Mouse (Mus musculus): ENCODE measurements at regions not wholly inside any gene's neighbourhood (a gene's known extent, or its start where the extent isn't known, plus 50 kb on each side); places are given as distances from the start of the nearest gene placed in this dataset.

DNA sequence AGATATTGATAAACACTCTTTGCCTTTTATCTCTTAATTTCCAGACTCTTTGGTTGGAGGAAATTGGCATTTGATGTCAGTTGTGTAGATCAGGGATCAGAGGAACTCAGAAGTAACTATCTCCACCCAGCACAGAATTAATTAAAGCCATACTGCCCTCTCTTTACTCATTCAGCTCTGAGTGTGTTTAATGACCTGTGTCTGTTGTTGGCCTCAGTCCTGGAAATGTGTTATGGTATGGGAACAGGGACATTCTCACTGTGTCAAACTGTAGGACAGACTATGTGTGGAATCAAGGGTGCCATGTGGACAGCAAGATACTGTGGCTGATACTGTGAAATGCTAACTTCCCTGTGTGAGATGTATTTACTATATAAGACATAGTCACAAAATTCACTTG is 151.3 kb upstream of the Nrp1 start:
- Histone ChIP-seq H3K4me3 (no peak overlapping the region), H3K27ac (no peak overlapping the region)
- DNase-seq (ENCODE audit: low spot score in 2 of 2), result no peak
- no peak for TF ChIP-seq CTCF (conservative IDR thresholded peaks at IDR 0.05)

DNA sequence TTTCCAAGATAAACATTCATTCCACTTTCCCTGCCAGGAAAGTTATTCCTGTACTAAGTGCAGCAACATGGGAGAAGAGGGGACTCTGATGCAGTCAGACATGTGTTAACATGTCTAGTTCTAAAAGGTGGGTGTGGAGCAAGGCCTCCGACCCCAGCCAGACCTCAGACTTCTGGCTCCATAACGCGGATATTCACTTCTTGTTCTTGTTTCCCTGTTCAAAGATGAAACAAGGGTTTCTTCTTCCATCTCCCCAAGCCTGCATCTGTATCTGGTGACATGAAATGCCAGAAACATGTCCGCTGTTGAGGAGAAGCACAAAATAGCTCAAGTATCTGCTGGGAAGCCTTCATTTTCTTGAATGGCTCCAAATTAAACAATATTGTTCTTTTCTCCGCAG is 147.6 kb upstream of the Nrp1 start:
- DNase-seq (ENCODE audit: low spot score in 2 of 2), result no peak
- no peak overlapping the region for H3K27ac ChIP-seq
- no peak for TF ChIP-seq CTCF (conservative IDR thresholded peaks at IDR 0.05)
- no peak overlapping the region for H3K4me3 ChIP-seq

DNA sequence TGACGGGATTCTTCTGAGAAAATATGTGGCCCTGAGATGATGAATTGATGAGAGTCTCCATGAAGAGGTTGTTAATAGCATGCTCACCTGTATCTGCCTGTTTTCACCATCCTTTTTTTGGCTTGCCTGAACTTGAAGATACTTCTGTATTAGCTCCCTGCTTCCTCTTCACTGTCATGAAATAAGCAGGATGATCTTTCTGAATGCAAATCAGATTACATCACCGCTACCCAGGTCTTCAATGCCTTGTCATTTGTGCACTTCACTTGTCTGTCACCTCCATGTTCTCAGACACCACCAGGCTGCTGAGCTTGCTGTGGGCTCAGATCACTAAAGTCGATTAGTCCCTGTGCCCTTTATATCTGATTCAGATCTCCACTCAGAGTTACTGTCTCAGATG is 146.2 kb upstream of the Nrp1 start:
- no peak for TF ChIP-seq CTCF (conservative IDR thresholded peaks at IDR 0.05)
- Histone ChIP-seq H3K4me3 (no peak overlapping the region), H3K27ac (no peak overlapping the region)
- no peak for DNase-seq (ENCODE audit: low spot score in 2 of 2)

- no peak for DNase-seq (ENCODE audit: low spot score in 2 of 2)
- Histone ChIP-seq H3K27ac (no peak overlapping the region), H3K4me3 (no peak overlapping the region)
- no peak for TF ChIP-seq CTCF (conservative IDR thresholded peaks at IDR 0.05)
Observed at GRCm38 (mm10) chr8:128214256-128214655, 144.1 kb upstream of the Nrp1 start.

DNA sequence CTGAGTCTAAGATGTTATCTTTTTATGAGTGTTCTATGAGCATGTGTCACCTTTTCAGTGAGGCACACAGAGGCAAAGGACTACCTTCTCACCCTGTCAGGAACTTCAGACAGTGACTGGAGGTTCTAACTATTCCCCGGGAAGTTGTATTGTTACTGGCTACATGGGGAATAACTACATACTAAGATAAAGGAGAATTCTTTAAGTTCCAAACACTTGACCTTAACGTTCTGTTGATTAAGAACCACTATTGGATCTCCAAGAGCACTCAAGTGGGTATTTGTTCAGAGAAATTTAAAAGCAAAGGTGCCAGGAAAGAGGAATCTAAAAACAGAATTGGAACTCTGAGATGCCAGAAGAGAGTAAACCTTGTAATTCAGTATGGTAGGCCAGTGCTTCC is 139.5 kb upstream of the Nrp1 start:
- no peak for TF ChIP-seq CTCF (conservative IDR thresholded peaks at IDR 0.05)
- no peak for DNase-seq (ENCODE audit: low spot score in 2 of 2)
- Histone ChIP-seq H3K27ac (no peak overlapping the region), H3K4me3 (no peak overlapping the region)

DNA sequence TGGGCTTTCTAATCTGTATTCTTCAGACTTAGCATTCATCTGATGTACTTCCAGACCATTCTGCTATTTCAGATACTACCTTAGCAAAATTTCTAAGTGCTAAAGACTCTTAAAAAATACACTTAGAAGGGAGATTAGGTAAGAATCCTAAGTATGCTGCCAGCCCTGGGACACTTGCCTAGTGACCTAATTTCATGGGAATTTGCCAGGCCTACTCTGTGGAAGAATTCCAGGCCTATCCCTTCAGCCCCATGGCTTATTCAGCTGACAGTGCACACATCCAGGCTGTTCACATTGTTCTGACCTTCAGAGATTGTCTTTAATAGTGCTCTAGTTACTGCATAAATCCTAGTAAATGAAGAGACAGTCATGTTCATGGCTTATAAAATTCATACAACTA is 138.9 kb upstream of the Nrp1 start:
- TF ChIP-seq CTCF (conservative IDR thresholded peaks at IDR 0.05), result no peak
- Histone ChIP-seq H3K27ac (no peak overlapping the region), H3K4me3 (no peak overlapping the region)
- DNase-seq (ENCODE audit: low spot score in 2 of 2), result peak in 1 of 2 experiments; percentile 37

- Histone ChIP-seq H3K27ac (no peak overlapping the region), H3K4me3 (no peak overlapping the region)
- no peak for TF ChIP-seq CTCF (conservative IDR thresholded peaks at IDR 0.05)
- no peak for DNase-seq (ENCODE audit: low spot score in 2 of 2)
Observed at GRCm38 (mm10) chr8:128223092-128223491, 135.3 kb upstream of the Nrp1 start.

- DNase-seq (ENCODE audit: low spot score in 2 of 2), result no peak
- no peak overlapping the region for H3K4me3 ChIP-seq
- TF ChIP-seq CTCF (conservative IDR thresholded peaks at IDR 0.05), result no peak
- no peak overlapping the region for H3K27ac ChIP-seq
Observed at GRCm38 (mm10) chr8:128223522-128223921, 134.9 kb upstream of the Nrp1 start.

GRCm38 (mm10) chr8:128225123-128225522 is 133.3 kb upstream of the Nrp1 start:
- TF ChIP-seq CTCF (conservative IDR thresholded peaks at IDR 0.05), result no peak
- no peak overlapping the region for H3K4me3 ChIP-seq
- DNase-seq (ENCODE audit: low spot score in 2 of 2), result no peak
- no peak overlapping the region for H3K27ac ChIP-seq

DNA sequence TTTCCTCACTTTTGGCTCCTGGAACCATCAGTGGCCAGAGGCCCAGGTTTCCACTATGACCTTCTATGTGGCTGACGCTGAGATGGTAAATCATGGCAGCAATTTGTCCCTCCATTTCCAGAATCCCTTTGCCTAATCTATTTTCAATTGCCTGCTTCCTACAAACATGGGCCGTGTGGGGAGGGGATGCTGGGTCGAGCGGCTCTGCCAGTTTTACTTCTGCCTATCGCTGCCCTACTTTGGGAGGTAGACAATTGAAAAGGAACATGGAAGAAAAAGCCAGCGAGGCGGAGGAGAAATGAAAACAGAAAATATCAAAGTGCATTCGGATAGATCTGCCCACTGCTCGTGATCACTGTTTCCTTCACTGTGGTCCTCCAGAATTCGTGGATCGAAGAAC is 123.3 kb upstream of the Nrp1 start:
- no peak overlapping the region for H3K4me3 ChIP-seq
- no peak for TF ChIP-seq CTCF (conservative IDR thresholded peaks at IDR 0.05)
- H3K27ac ChIP-seq, result no peak overlapping the region
- no peak for DNase-seq (ENCODE audit: low spot score in 2 of 2)

- no peak for DNase-seq (ENCODE audit: low spot score in 2 of 2)
- no peak for TF ChIP-seq CTCF (conservative IDR thresholded peaks at IDR 0.05)
- no peak overlapping the region for H3K27ac ChIP-seq
- H3K4me3 ChIP-seq, result no peak overlapping the region
Observed at GRCm38 (mm10) chr8:128235527-128235926, 122.9 kb upstream of the Nrp1 start.

- Histone ChIP-seq H3K27ac (no peak overlapping the region), H3K4me3 (no peak overlapping the region)
- no peak for DNase-seq (ENCODE audit: low spot score in 2 of 2)
- TF ChIP-seq CTCF (conservative IDR thresholded peaks at IDR 0.05), result no peak
Observed at GRCm38 (mm10) chr8:128236097-128236496, 122.3 kb upstream of the Nrp1 start.

DNA sequence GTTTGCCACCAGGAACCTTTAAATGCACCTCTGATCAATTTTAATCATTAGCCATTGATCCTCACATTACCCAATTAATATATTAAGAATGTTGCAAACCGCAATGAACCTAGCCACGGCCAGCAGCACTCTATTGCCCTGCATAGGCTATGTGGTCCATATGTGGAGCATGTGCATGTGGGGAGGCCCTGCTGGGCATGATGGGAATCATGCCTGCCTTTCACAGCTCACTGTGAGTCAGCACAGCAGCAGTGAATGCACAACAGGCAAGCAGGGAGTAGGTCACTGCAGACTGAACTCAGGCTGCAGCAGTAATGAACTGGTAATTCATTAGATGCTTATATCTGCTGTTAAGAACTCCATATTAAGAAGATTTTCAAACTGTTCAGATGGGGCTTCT is 119.5 kb upstream of the Nrp1 start:
- TF ChIP-seq CTCF (conservative IDR thresholded peaks at IDR 0.05), result no peak
- Histone ChIP-seq H3K4me3 (no peak overlapping the region), H3K27ac (no peak overlapping the region)
- DNase-seq (ENCODE audit: low spot score in 2 of 2), result no peak

GRCm38 (mm10) chr8:128239783-128240182 is 118.6 kb upstream of the Nrp1 start:
- H3K27ac ChIP-seq, result no peak overlapping the region
- DNase-seq (ENCODE audit: low spot score in 2 of 2), result no peak
- TF ChIP-seq CTCF (conservative IDR thresholded peaks at IDR 0.05), result no peak
- H3K4me3 ChIP-seq, result no peak overlapping the region

DNA sequence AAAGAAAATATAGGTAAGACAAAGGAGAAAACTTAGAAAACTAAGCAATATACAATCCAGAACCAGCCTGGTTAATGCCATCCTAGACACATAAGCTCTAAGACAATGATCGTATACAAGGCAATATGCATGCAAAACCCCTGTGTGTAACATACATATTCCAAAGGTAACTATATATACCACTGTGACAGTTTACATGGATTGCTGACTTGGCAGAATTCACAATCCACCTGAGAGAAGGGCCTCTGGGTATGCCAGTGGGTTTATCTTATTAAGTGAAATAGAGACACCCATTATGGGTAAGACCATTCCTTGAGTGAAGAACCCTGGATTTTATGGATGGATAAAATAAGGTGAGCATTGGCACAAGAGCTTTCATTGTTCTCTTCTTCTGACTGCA is 117.2 kb upstream of the Nrp1 start:
- H3K27ac ChIP-seq, result no peak overlapping the region

More for the DNA sequence above, 117.2 kb upstream of the Nrp1 start:
- TF ChIP-seq CTCF (conservative IDR thresholded peaks at IDR 0.05), result no peak
- no peak overlapping the region for H3K4me3 ChIP-seq
- DNase-seq (ENCODE audit: low spot score in 2 of 2), result no peak
